Mouse (Mus musculus) ES-E14 (cell line): ENCODE data around the gene Slc25a51. TPM values are rescaled to one million over a fixed set of nuclear protein-coding genes. Genes with fewer than 3 reads are reported as not detected.

ENCODE experiments used
- DNase-seq: peaks from one replicate; pipeline ENCODE4 v3.0.0-alpha.2; 2013; ENCODE audit warnings: low read depth, low spot score
- H3K27ac ChIP-seq: 2 replicates; pipeline ENCODE4 v1.5.1; 2012; ENCODE audit warnings: low read depth, mild to moderate bottlenecking, low read length, moderate library complexity, mixed read lengths; ENCODE audit not compliant: poor library complexity, insufficient read depth, severe bottlenecking
- H3K36me3 ChIP-seq: 2 replicates; pipeline ENCODE4 v1.6.1; 2012; ENCODE audit warnings: mild to moderate bottlenecking, low read length, moderate library complexity, mixed read lengths; ENCODE audit not compliant: control insufficient read depth, poor library complexity, insufficient read depth, severe bottlenecking
- H3K4me1 ChIP-seq, 2 experiments: fragments of 150-350 bp in 1 of 2; sonication (generic) in 1 of 2; 2 replicates each; pipeline ENCODE4 v1.6.1; 2012; ENCODE audit warnings: low read length in 2 of 2, mild to moderate bottlenecking in 1 of 2, mixed read lengths in 1 of 2; ENCODE audit not compliant: control insufficient read depth in 2 of 2, insufficient read depth in 2 of 2, poor library complexity in 1 of 2
- H3K4me3 ChIP-seq, 2 experiments: fragments of 150-350 bp in 1 of 2; sonication (generic) in 1 of 2; 2 replicates each; pipeline ENCODE4 v1.5.1; 2012; ENCODE audit warnings: low read length in 2 of 2, low read depth in 1 of 2, mild to moderate bottlenecking in 1 of 2, mixed read lengths in 1 of 2; ENCODE audit not compliant: insufficient read depth in 1 of 2, poor library complexity in 1 of 2, severe bottlenecking in 1 of 2
- H3K9ac ChIP-seq: 2 replicates; pipeline ENCODE4 v1.6.1; 2012; ENCODE audit warnings: low read depth, mild to moderate bottlenecking, low read length, mixed read lengths; ENCODE audit not compliant: poor library complexity, insufficient read depth, severe bottlenecking
- H3K9me3 ChIP-seq: fragments of 150-350 bp; sonication (generic); 2 replicates; pipeline ENCODE4 v1.6.1; 2012; ENCODE audit warnings: low read depth, mild to moderate bottlenecking, low read length; ENCODE audit not compliant: control insufficient read depth, insufficient read depth
- CHD2 ChIP-seq: IDR thresholded peaks from 2 replicates; pipeline ENCODE4 v1.6.1; 2014; ENCODE audit warnings: mild to moderate bottlenecking, low read depth, low read length, inconsistent platforms
- HCFC1 ChIP-seq: IDR thresholded peaks from 2 replicates; pipeline ENCODE4 v1.6.1; 2012; ENCODE audit warnings: low read length, inconsistent platforms, borderline replicate concordance; ENCODE audit not compliant: insufficient read depth
- MAFK ChIP-seq: IDR thresholded peaks from 2 replicates; pipeline ENCODE4 v1.6.1; 2014; ENCODE audit warnings: mild to moderate bottlenecking, low read depth, low read length, inconsistent platforms; ENCODE audit not compliant: insufficient read depth
- ZC3H11A ChIP-seq: IDR thresholded peaks from 2 replicates; pipeline ENCODE4 v1.6.1; 2012; ENCODE audit warnings: low read depth, mild to moderate bottlenecking, inconsistent platforms, low read length, borderline replicate concordance
- ZNF384 ChIP-seq: IDR thresholded peaks from 2 replicates; pipeline ENCODE4 v1.6.1; 2012; ENCODE audit warnings: low read depth, low read length, inconsistent platforms
- in situ Hi-C, 2 experiments: fragments of 600-800 bp; cut with MboI; formaldehyde crosslinking; loops; one replicate each; pipeline ENCODE4 v1.15.1; 2025; ENCODE audit warnings: low sequenced_read_pairs in 2 of 2, inconsistent platforms in 1 of 2; ENCODE audit not compliant: unreplicated experiment in 2 of 2
- total RNA-seq: library from RNA; depleted of rRNA; stranded (reverse); fragments of 300-350 nt; gene quantifications from 2 replicates; pipeline ENCODE4 v1.2.3, GENCODE M21; 2012

Slc25a51 gene
- total RNA-seq, 1 experiment, result 38.1 TPM

DNA sequence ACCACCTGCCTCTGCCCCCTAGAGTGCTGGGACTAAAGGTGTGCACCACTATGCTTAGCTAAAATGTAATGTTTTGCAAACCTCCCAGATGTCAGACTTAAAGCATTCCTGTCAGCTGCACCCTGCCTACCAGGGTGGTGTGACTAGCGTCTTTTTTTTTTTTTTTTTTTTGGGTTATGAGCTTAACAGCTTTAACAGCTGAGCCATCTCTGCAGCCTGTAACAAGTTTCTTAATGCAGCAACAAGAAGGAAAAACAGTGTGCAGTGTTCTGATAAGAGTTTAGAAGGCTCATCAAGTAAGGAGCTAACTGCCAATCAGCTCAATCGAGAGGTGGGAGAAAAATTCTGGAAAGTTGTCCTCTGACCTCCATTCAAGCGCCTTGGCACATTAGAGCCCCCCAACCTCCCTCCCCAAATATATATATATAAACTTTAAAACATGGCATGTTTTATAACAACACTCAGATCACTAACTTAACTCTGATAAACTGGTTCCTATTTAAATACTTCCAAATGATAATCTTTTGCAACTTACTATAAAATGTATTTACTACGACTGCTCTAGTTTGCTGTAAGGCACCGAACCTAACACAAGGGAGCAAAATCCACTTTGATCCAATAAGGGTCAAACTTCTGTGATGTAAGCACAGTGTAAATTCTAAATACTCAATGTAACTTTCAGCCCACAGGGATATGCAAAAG is 1.4 kb downstream of the Slc25a51 start:
- Histone ChIP-seq H3K36me3 (peaks cover 11% of the 10 kb centered on the region; the same call in 1 of the 2 replicates), H3K9me3 (no peaks in the 10 kb centered on the region), H3K9ac (no peak overlapping the region; the same call in 1 of the 2 replicates), H3K4me3 (peak overlapping the region in 1 of 2 experiments; percentile 89; a peak in 3 of 4 replicates), H3K27ac (no peak overlapping the region), H3K4me1 (peaks cover 2 to 9% of the 10 kb centered on the region in 2 experiments; a peak in 1 of 4 replicates)
- TF ChIP-seq CHD2 (no peak), ZNF384 (no peak), MAFK (no peak), ZC3H11A (no peak), HCFC1 (no peak)
- in situ Hi-C loops, result loop anchor here in 1 of 2 experiments (25.0 kb wide), 1 partner anchor 380 kb away; the partner anchor contains the start of gene Aldh1b1
- no peak for DNase-seq

DNA sequence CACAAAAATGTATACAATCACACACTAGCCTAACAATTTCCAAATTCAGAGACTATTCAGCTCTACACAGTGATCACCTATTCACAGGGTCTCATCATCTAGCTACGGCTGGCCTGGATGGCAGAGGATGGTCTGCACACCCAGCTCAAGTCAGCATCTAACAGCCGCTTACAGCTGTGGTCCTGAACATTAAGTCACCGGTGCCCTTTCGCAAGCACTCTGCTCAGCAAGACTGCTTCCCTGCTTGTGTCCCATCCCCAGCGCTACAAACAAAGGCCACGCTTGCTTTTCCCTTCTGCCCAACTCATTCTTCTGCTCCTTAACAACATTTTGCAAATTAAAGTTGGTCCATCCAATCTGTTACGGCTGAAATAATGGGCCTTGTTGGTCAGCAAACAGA is 2.2 kb downstream of the Slc25a51 start:
- no peak for DNase-seq
- Histone ChIP-seq H3K36me3 (peaks cover 11% of the 10 kb centered on the region; the same call in 1 of the 2 replicates), H3K4me3 (no peak overlapping the region), H3K9me3 (no peaks in the 10 kb centered on the region), H3K9ac (no peak overlapping the region), H3K4me1 (peaks cover 2 to 9% of the 10 kb centered on the region in 2 experiments; a peak in 1 of 4 replicates), H3K27ac (no peak overlapping the region)
- no peak for TF ChIP-seq ZNF384
- no peak for TF ChIP-seq HCFC1
- TF ChIP-seq CHD2, result no peak
- TF ChIP-seq MAFK, result no peak
- no peak for TF ChIP-seq ZC3H11A
- in situ Hi-C loops, result loop anchor here in 1 of 2 experiments (25.0 kb wide), 1 partner anchor 381 kb away; the partner anchor contains the start of gene Aldh1b1

DNA sequence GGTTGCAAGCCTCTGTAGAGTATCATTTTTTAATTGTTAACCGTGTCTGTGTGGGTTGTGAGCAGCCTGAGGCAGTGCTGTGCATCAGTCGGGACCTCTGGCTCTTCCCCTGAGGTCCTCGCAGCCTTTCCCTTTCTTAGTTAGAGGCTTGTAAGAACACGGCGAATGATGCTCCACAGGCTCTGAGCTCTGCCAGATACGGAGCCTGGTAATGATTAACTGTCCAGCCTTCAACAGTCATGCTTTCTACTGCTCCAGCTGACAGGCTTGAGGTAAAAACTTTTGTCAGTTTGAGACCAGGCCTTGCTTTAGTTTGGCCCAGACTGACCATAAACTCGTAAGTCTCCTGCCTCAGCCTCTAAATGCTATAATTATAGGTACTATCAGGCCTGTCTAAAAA is 3.3 kb downstream of the Slc25a51 start:
- Histone ChIP-seq H3K9me3 (no peaks in the 10 kb centered on the region), H3K27ac (no peak overlapping the region), H3K4me1 (peaks cover 2 to 9% of the 10 kb centered on the region in 2 experiments; a peak in 1 of 4 replicates), H3K36me3 (peaks cover 11% of the 10 kb centered on the region; the same call in 1 of the 2 replicates), H3K9ac (no peak overlapping the region), H3K4me3 (no peak overlapping the region)
- DNase-seq, result no peak
- TF ChIP-seq HCFC1, result no peak
- no peak for TF ChIP-seq CHD2
- no peak for TF ChIP-seq MAFK
- no peak for TF ChIP-seq ZC3H11A
- TF ChIP-seq ZNF384, result no peak
- in situ Hi-C loops, result loop anchor here in 1 of 2 experiments (25.0 kb wide), 1 partner anchor 382 kb away; the partner anchor contains the start of gene Aldh1b1

DNA sequence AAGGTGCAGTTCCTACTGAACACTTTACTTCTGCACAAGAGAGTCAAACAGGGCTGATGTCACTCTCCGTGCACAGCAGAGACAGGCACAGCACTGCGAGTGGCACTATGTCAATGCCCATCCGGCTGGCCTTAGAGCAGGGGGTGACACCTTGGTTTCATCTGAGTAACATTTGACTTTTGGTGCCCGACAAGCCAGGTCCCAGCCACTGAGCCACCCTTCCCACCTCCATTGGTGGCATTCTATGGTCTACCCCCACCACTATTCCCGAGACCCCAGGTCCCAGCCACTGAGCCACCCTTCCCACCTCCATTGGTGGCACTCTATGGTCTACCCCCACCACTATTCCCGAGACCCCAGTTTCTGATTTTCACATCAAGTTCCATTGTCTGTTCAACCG is 4.5 kb downstream of the Slc25a51 start:
- in situ Hi-C loops, result loop anchor here in 1 of 2 experiments (25.0 kb wide), 1 partner anchor 383 kb away; the partner anchor contains the start of gene Aldh1b1
- Histone ChIP-seq H3K4me3 (no peak overlapping the region), H3K4me1 (peaks cover 4 to 9% of the 10 kb centered on the region in 2 experiments; a peak in 3 of 4 replicates), H3K36me3 (peaks cover 20% of the 10 kb centered on the region), H3K9me3 (no peaks in the 10 kb centered on the region), H3K9ac (no peak overlapping the region), H3K27ac (no peak overlapping the region)
- TF ChIP-seq CHD2, result no peak
- TF ChIP-seq HCFC1, result no peak
- no peak for TF ChIP-seq MAFK
- TF ChIP-seq ZC3H11A, result no peak
- no peak for TF ChIP-seq ZNF384
- DNase-seq, result no peak
